Mouse (Mus musculus): Measurements from ENCODE around the gene Klhl41. TPM values are rescaled to one million over a fixed set of nuclear protein-coding genes. Genes with fewer than 3 reads are reported as not detected.

Klhl41 gene
- polyA plus RNA-seq, 1 experiment from 2014 or later = 0.48 TPM

DNA sequence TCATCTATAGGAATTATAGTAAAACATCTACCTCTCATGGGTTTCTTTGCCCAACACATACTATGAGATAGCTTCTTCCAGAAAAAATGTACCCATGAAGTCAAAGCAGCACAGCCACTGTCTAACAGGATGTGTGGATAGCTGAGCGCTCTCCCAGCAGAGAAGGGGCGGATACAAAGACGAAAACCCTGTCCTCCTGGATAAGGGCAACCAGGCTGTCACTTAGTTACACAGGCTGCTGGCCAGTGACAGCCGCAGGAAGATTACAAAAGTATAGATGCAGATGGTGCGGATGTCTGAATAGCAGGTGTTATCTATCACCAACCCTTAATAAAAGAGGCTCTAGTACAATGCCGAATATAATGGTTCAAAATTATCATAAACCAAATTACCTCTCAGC, 20.9 kb downstream of the Klhl41 start:
- Histone ChIP-seq H3K27ac (no peak overlapping the region), H3K9ac (no peak overlapping the region), H3K4me1 (replicated peaks) (no peaks in the 10 kb centered on the region), H3K27me3 (no peaks in the 10 kb centered on the region), H3K9me3 (no peaks in the 10 kb centered on the region), H3K4me2 (no peak overlapping the region), H3K36me3 (peaks cover 75% of the 10 kb centered on the region), H3K4me3 (no peak overlapping the region)
- ATAC-seq (ENCODE audit: low FRiP score) = no peak
- WGBS = 95% methylated on average over 6 of the region's 6 CpGs

DNA sequence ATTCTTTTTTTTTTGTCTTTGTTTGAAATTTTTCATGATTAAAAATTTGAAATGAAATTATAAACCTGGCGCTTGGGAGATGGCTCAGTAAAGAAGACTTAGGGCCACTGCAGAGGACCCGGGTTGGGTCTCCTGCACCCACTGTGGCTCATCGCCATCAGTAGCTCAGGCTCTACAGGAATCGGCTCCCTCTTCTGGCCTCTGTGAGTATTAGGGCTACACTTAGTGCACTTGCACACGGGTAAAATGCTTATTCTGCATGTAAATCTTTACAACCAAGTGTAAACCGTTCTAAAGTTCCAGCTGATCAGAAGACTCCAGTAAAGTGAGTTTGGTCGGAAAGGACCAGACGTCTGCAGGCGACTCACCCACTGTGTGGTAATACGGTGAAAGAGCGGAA, 23.6 kb downstream of the Klhl41 start:
- ATAC-seq (ENCODE audit: low FRiP score) = no peak
- H3K4me1 ChIP-seq (replicated peaks) = no peaks in the 10 kb centered on the region
- peaks cover 68% of the 10 kb centered on the region for H3K36me3 ChIP-seq
- WGBS = 93% methylated on average over 11 of the region's 11 CpGs
- no peak overlapping the region for H3K4me2 ChIP-seq
- H3K9ac ChIP-seq = no peak overlapping the region
- no peak overlapping the region for H3K4me3 ChIP-seq
- no peaks in the 10 kb centered on the region for H3K27me3 ChIP-seq
- H3K27ac ChIP-seq = no peak overlapping the region
- no peaks in the 10 kb centered on the region for H3K9me3 ChIP-seq

DNA sequence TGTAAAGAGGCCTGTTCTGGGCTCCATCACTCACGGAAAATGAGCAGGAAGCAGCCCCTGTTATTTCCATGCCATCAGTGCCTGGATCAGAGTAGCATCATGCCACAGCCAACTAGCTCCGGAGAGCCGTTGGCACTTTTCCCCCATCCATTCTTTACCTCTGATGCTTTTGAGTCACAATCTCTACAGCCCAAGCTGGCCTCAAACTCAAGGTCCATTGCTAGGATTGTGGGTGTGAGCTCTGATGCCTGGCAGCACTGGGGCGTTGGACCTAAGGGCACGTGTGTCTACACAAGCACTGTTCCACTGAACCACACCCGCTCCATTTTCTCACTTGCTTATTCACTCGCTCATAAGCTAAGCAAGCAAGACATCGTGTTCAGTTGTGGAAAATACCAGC, 30.5 kb downstream of the Klhl41 start:
- WGBS = 97% methylated on average over 8 of the region's 8 CpGs
- Histone ChIP-seq H3K27me3 (no peaks in the 10 kb centered on the region), H3K9ac (no peak overlapping the region), H3K9me3 (0 out of 2 replicates have a peak, but pooled peaks cover 7% of the 10 kb centered on the region), H3K4me1 (replicated peaks) (no peaks in the 10 kb centered on the region), H3K36me3 (peaks cover 76% of the 10 kb centered on the region), H3K27ac (no peak overlapping the region), H3K4me3 (no peak overlapping the region), H3K4me2 (no peak overlapping the region)
- no peak for ATAC-seq (ENCODE audit: low FRiP score)

DNA sequence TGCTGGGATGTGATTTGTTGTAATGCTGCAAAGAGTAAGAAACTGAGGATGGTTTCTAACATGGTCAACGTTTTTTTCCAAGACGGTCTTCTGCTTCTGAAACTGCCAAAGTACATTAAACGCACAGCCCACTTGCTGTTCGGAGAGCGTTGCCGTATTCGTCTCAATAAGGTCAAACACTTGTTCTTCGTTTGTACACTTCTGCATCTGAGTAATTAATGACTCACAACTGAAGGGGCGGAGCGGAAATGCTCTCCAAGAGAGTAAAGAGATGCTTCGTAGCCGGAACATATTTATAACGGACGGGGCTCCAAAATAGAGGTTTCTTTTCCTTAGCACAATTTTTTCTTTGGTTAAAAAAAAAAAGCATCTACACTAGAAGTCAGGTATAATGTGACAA, 42.3 kb downstream of the Klhl41 start:
- Histone ChIP-seq H3K4me2 (peak overlapping the region; percentile 73), H3K36me3 (peaks cover 24% of the 10 kb centered on the region), H3K9ac (no peak overlapping the region), H3K27ac (no peak overlapping the region), H3K27me3 (0 out of 2 replicates have a peak, but pooled peaks cover 5% of the 10 kb centered on the region), H3K4me3 (no peak overlapping the region), H3K9me3 (no peaks in the 10 kb centered on the region), H3K4me1 (replicated peaks) (0 out of 2 replicates have a peak, but pooled peaks cover 9% of the 10 kb centered on the region)
- ATAC-seq (ENCODE audit: low FRiP score) = no peak
- WGBS = 89% methylated on average over 14 of the region's 14 CpGs

DNA sequence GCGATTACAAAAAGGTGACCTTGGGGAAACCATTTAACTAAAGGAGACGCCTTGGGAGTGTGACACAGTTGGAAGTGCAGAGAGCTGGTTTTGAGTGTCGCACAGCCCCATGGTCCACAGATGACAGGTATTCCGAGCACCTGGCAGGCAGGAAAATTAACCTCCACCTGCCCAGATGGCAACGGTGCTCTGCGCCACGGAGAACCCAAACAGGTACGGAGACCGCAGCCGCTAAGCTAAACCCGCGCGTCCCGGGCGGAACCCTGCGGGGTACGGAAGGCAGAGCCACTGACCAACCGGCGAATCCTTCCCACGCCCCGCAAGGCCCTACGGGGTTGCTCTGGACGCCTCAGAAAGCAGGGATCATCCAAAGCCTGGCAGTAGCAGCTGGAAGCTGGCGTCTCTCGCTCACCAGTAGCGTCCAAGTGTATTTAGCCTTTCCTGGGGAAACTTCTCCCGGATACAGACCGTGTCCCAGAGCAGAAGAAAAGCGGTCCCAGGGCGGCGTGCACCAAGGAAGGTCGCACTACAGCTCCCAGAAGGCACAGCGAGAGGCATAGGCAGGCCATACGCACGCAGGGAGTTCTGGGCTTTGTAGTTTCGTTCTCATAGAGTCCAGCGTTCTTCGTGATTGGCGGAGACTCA, 43.2 kb downstream of the Klhl41 start, which contains the start of gene Fastkd1:
Fastkd1 (minus strand) TSS at position 536 of the 645 bp plus-strand sequence.
- peak within 1 kb of the TSS; percentile 76 for H3K27ac ChIP-seq
- H3K4me3 ChIP-seq = peak within 1 kb of the TSS; percentile 81
- no peaks in the 10 kb centered on the region for H3K9me3 ChIP-seq
- H3K36me3 ChIP-seq = peaks cover 15% of the 10 kb centered on the region
- H3K4me2 ChIP-seq = peak within 1 kb of the TSS; percentile 73
- H3K4me1 ChIP-seq (replicated peaks) = 0 out of 2 replicates have a peak, but pooled peaks cover 9% of the 10 kb centered on the region
- 0 out of 2 replicates have a peak, but pooled peaks cover 5% of the 10 kb centered on the region for H3K27me3 ChIP-seq
- peak; percentile 99 for ATAC-seq (ENCODE audit: low FRiP score)
- H3K9ac ChIP-seq = peak within 1 kb of the TSS; percentile 84
- WGBS = under 1% methylated on average over 39 of the region's 39 CpGs

DNA sequence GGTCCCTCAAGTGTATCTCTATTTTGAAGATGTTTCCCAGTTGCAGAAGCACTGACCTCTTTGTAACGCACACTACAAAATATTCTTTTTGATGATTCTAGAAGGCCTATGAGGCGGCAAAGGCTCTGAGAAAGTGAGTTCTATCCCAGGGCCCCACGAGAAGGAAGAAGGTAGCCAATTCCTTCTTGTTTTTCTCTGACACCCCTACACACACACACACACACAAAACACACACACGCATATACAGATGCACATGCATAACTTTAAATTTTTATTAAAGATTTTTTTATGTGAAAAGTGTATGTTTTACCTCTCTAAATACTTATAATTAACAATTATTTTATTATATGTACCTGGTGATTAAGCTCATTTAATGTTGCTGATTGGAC, 43.7 kb downstream of the Klhl41 start:
- no peak overlapping the region; the same call in 1 of the 2 replicates for H3K9ac ChIP-seq
- H3K27ac ChIP-seq = no peak overlapping the region
- 34% methylated on average over 4 of the region's 4 CpGs for WGBS
- H3K27me3 ChIP-seq = 0 out of 2 replicates have a peak, but pooled peaks cover 5% of the 10 kb centered on the region
- no peaks in the 10 kb centered on the region for H3K9me3 ChIP-seq
- peak; percentile 50; the same call in 1 of the 2 replicates for ATAC-seq (ENCODE audit: low FRiP score)
- peak overlapping the region; percentile 73 for H3K4me2 ChIP-seq
- H3K4me3 ChIP-seq = peak overlapping the region; percentile 81
- peaks cover 15% of the 10 kb centered on the region for H3K36me3 ChIP-seq
- H3K4me1 ChIP-seq (replicated peaks) = 0 out of 2 replicates have a peak, but pooled peaks cover 9% of the 10 kb centered on the region

DNA sequence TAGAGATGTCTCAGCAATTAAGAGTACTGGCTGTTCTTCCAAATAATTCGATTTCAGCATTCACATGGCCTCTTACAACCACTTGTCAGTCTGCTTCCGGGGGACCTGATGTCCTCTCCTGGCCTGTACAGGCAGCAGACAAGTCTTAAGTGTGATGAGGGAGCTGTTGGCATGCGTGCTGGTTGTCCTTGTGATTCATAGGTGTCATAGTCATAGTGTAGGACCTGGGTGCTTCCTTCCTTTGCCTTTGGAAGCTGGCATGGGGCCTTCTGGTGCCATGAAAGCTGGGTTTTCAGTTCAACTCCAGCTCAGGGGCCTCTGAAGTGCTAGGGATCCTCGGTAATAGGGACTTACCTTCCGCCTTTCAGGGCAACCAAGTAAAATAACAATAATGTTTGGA, 44.2 kb downstream of the Klhl41 start:
- Histone ChIP-seq H3K36me3 (peaks cover 12% of the 10 kb centered on the region), H3K27me3 (0 out of 2 replicates have a peak, but pooled peaks cover 5% of the 10 kb centered on the region), H3K27ac (no peak overlapping the region), H3K4me2 (no peak overlapping the region), H3K9ac (no peak overlapping the region), H3K4me1 (replicated peaks) (0 out of 2 replicates have a peak, but pooled peaks cover 9% of the 10 kb centered on the region), H3K4me3 (no peak overlapping the region), H3K9me3 (no peaks in the 10 kb centered on the region)
- no peak for ATAC-seq (ENCODE audit: low FRiP score)
- 87% methylated on average over 5 of the region's 5 CpGs for WGBS

DNA sequence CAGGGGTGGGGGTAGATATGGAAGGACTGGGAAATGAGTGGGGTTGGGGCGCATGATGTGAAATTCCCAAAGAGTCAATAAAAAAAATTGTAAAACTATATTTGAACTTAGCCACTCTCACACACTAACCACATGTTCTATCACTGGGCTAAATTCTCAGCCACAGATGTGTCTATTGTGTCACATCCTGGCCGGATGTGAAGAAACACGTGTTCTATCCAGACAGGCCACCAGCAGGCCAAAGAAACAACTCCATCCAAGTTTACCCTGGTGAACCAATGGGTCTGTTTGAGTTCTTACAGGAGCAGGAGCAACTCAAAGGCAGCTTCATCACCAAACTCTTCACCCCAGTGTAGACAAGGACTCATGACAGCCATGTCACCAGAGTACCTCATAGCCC, 46.6 kb downstream of the Klhl41 start:
- 0 out of 2 replicates have a peak, but pooled peaks cover 6% of the 10 kb centered on the region for H3K4me1 ChIP-seq (replicated peaks)
- H3K9me3 ChIP-seq = no peaks in the 10 kb centered on the region
- no peak for ATAC-seq (ENCODE audit: low FRiP score)
- peaks cover 15% of the 10 kb centered on the region for H3K27me3 ChIP-seq
- 80% methylated on average over 3 of the region's 3 CpGs for WGBS
- no peak overlapping the region for H3K27ac ChIP-seq
- H3K36me3 ChIP-seq = no peaks in the 10 kb centered on the region
- H3K4me2 ChIP-seq = no peak overlapping the region
- H3K9ac ChIP-seq = no peak overlapping the region
- no peak overlapping the region for H3K4me3 ChIP-seq

DNA sequence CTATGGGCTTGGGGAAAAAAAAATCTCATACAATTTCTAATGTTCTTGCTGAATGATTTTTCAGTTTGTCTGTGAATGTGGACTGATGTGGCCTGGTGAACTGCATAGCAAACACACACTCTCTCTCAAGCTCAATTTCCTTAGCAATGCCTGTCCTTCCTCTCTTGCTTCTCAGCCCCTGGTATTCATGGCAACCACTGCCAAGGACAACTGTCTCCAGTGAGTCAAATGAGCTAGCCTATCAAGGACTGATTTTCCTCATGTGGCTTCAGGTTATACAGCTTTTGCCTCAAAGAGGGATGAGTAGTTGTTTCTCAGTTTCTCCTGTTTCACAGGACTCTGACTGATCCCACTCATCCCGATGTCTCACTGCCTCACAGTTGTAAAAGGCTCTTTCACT, 49.2 kb downstream of the Klhl41 start:
- Histone ChIP-seq H3K9ac (no peak overlapping the region), H3K4me3 (no peak overlapping the region), H3K27ac (no peak overlapping the region), H3K27me3 (peaks cover 15% of the 10 kb centered on the region), H3K36me3 (no peaks in the 10 kb centered on the region), H3K4me2 (no peak overlapping the region), H3K9me3 (no peaks in the 10 kb centered on the region), H3K4me1 (replicated peaks) (peaks cover 9% of the 10 kb centered on the region)
- 94% methylated on average over 1 of the region's 1 CpGs for WGBS
- ATAC-seq (ENCODE audit: low FRiP score) = no peak

DNA sequence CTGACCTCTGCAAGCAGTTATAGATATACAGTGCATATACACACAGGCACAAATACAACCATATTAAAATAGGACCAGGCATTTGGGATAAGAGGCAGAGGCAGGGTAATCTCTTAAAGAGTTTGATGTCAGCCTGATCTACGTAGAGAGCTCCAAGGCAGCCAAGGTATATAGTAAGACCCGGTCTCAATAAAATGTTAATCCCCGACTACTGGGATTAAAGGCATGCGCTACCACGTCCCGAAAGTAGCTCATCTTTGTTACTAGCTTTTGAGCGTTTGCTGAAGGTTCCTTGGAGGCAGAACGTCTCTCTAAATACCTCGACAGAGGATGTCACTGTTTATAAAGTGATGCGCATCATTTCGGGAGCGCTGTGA, 52.3 kb downstream of the Klhl41 start, which contains the start of gene Ppig:
Ppig (plus strand) TSS at position 273 of the 377 bp plus-strand sequence.
- peak within 1 kb of the TSS; percentile 92 for H3K9ac ChIP-seq
- H3K27ac ChIP-seq = peak within 1 kb of the TSS; percentile 88
- no peaks in the 10 kb centered on the region for H3K9me3 ChIP-seq
- H3K4me1 ChIP-seq (replicated peaks) = peaks cover 18% of the 10 kb centered on the region
- H3K4me2 ChIP-seq = peak within 1 kb of the TSS; percentile 79
- no peaks in the 10 kb centered on the region for H3K36me3 ChIP-seq
- H3K4me3 ChIP-seq = peak within 1 kb of the TSS; percentile 97
- peak; percentile 59 for ATAC-seq (ENCODE audit: low FRiP score)
- peaks cover 10% of the 10 kb centered on the region for H3K27me3 ChIP-seq
- WGBS = 5% methylated on average over 12 of the region's 12 CpGs

DNA sequence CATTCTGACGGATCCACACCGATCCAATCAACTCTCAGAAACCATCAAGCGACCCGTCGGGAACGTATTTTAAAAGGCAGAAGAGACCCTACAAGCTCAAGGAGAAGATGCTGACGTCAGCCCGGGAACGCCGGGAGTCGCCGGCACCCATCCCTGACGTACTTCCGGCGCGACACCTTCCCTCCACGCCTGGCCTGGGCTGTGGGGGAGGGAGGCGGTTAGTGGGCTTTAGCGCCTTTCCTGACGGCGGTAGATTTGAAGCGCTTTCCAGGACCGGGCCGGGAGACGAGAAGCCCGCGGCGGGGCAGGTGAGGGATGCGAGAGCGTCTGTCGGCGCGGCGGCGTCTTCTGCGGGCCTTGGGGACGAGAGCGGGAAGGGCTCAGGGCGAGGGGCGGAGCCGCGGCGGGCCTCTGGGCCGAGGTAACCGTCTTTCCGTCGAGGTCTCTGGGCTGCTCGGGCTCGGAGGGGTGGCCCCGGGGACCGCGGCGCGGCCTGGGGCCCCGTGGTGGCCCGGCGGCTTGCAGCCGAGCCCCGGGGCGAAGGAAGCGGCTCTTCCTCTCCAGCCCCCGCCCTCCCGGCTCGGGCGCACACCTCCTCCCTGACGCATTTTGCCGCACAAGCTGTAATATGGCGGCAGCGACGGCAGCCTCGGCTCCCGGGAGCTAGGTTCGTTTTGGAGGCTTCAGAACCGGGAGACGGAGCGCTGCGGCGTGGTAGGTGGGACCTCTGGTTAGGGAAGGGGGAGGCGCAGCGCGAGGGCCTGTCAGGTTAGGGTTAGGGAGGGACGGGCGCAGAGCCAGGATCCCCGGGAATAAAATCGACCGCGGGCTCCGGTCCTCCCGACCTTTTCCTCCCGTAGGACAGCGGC, 53.0 kb downstream of the Klhl41 start:
- peak overlapping the region; percentile 92 for H3K9ac ChIP-seq
- peak overlapping the region; percentile 79 for H3K4me2 ChIP-seq
- H3K27ac ChIP-seq = peak overlapping the region; percentile 88
- peaks cover 10% of the 10 kb centered on the region for H3K27me3 ChIP-seq
- no peaks in the 10 kb centered on the region for H3K36me3 ChIP-seq
- ATAC-seq (ENCODE audit: low FRiP score) = peak; percentile 96
- H3K9me3 ChIP-seq = no peaks in the 10 kb centered on the region
- peaks cover 18% of the 10 kb centered on the region for H3K4me1 ChIP-seq (replicated peaks)
- H3K4me3 ChIP-seq = peak overlapping the region; percentile 97
- WGBS = under 1% methylated on average over 91 of the region's 91 CpGs

DNA sequence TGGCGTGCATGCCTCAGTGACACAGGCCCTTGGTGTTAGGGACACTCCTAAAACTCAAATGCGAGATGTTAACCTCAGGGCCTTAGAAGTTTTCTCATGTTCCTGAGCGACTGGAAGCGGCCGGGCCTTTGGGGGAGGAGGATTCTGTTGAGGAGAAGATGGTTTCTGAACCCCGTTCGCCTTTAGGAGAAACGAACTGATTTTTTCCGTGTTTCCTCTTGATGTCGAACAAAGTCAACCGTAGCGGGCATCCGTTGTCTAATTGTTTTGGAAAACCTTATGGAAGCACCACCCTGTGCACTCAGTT, 53.6 kb downstream of the Klhl41 start:
- ATAC-seq (ENCODE audit: low FRiP score) = no peak
- peak overlapping the region; percentile 97 for H3K4me3 ChIP-seq
- H3K4me1 ChIP-seq (replicated peaks) = peaks cover 18% of the 10 kb centered on the region
- WGBS = 2% methylated on average over 13 of the region's 13 CpGs
- H3K9me3 ChIP-seq = no peaks in the 10 kb centered on the region
- peak overlapping the region; percentile 79 for H3K4me2 ChIP-seq
- no peaks in the 10 kb centered on the region for H3K36me3 ChIP-seq
- peak overlapping the region; percentile 88 for H3K27ac ChIP-seq
- H3K9ac ChIP-seq = peak overlapping the region; percentile 92
- H3K27me3 ChIP-seq = peaks cover 10% of the 10 kb centered on the region

All from hindbrain, embryonic 13.5 days (tissue).